Mouse (Mus musculus) cerebellum, postnatal 36 days (tissue): Measurements from ENCODE around the gene Yy1.

Source experiments
- DNase-seq, 2 experiments: peaks; one replicate each; pipeline ENCODE4 v3.0.0; 2021 to 2022; ENCODE audit warnings: mixed read lengths in 2 of 2

The Yy1 gene

DNA sequence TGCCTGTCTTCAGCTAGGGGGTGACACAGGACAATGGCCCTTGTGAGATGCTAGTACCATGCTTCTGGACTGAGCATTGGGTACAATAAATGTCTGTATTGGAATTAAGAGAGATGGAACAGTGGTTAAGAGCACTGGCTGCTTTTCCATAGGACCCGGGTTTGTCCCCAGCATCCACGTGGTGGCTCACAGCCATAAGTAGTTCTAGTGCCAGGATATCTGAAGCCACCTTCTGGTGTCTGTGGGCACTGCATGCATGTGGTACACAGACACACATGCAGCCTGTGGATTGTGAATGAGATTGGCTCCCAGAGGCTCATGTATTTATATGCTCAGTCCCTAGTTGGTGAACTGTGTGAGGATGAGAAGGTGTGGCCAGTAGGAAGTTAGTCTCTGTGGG lies 76.8 kb downstream of the Yy1 start:
- DNase-seq = no peak
